Mouse (Mus musculus): ENCODE data around the gene Nrip3.

Gene Nrip3

GRCm38 (mm10) chr7:109781470-109782203 lies at the start of gene Nrip3:
Gene Nrip3 (minus strand): TSS chr7:109782025.
- DNase-seq (ENCODE audit: low spot score), result peak; percentile 40

GRCm38 (mm10) chr7:109831376-109831775 lies 49.6 kb upstream of the Nrip3 start:
- DNase-seq (ENCODE audit: low spot score), result no peak

GRCm38 (mm10) chr7:109826911-109827310 lies 45.1 kb upstream of the Nrip3 start:
- no peak for DNase-seq (ENCODE audit: low spot score)

- DNase-seq (ENCODE audit: low spot score), result no peak
These were observed 43.5 kb upstream of the Nrip3 start for GRCm38 (mm10) chr7:109825293-109825692.

- DNase-seq (ENCODE audit: low spot score), result no peak
These were observed 36.8 kb upstream of the Nrip3 start for GRCm38 (mm10) chr7:109818600-109818999.

GRCm38 (mm10) chr7:109817954-109818353 lies 36.1 kb upstream of the Nrip3 start:
- no peak for DNase-seq (ENCODE audit: low spot score)

GRCm38 (mm10) chr7:109813330-109814140 lies 31.7 kb upstream of the Nrip3 start:
- DNase-seq (ENCODE audit: low spot score), result no peak

- no peak for DNase-seq (ENCODE audit: low spot score)
These were observed 26.0 kb upstream of the Nrip3 start for GRCm38 (mm10) chr7:109807616-109808485.

- DNase-seq (ENCODE audit: low spot score), result no peak
These were observed 23.0 kb upstream of the Nrip3 start for GRCm38 (mm10) chr7:109804843-109805242.

- DNase-seq (ENCODE audit: low spot score), result no peak
These were observed 22.5 kb upstream of the Nrip3 start for GRCm38 (mm10) chr7:109804355-109804754.

GRCm38 (mm10) chr7:109803516-109803915 lies 21.7 kb upstream of the Nrip3 start:
- DNase-seq (ENCODE audit: low spot score), result no peak

GRCm38 (mm10) chr7:109800626-109801025 lies 18.8 kb upstream of the Nrip3 start:
- peak; percentile 16 for DNase-seq (ENCODE audit: low spot score)

GRCm38 (mm10) chr7:109799168-109799567 lies 17.3 kb upstream of the Nrip3 start:
- DNase-seq (ENCODE audit: low spot score), result no peak

- no peak for DNase-seq (ENCODE audit: low spot score)
These were observed 13.7 kb upstream of the Nrip3 start for GRCm38 (mm10) chr7:109795564-109795963.

GRCm38 (mm10) chr7:109794556-109794955 lies 12.7 kb upstream of the Nrip3 start:
- no peak for DNase-seq (ENCODE audit: low spot score)

- peak; percentile 27 for DNase-seq (ENCODE audit: low spot score)
These were observed 10.9 kb upstream of the Nrip3 start for GRCm38 (mm10) chr7:109792759-109793158.

- no peak for DNase-seq (ENCODE audit: low spot score)
These were observed 9.0 kb upstream of the Nrip3 start for GRCm38 (mm10) chr7:109790818-109791217.

GRCm38 (mm10) chr7:109787860-109788259 lies 6.0 kb upstream of the Nrip3 start:
- no peak for DNase-seq (ENCODE audit: low spot score)

GRCm38 (mm10) chr7:109783281-109783680 lies 1.5 kb upstream of the Nrip3 start:
- no peak for DNase-seq (ENCODE audit: low spot score)

GRCm38 (mm10) chr7:109781087-109781469 lies 747 bp downstream of the Nrip3 start:
- no peak for DNase-seq (ENCODE audit: low spot score)

GRCm38 (mm10) chr7:109772251-109772650 lies 9.6 kb downstream of the Nrip3 start:
- DNase-seq (ENCODE audit: low spot score), result no peak

GRCm38 (mm10) chr7:109768699-109769383 lies 13.0 kb downstream of the Nrip3 start:
- DNase-seq (ENCODE audit: low spot score), result no peak

Measured in left cerebral cortex, adult 11 months (tissue).